Mouse (Mus musculus) brain, embryonic 14.5 days (tissue): ENCODE results near the gene Sync.

ENCODE experiments used
- CTCF ChIP-seq: fragments of 200-500 bp; IDR thresholded peaks from 2 replicates; pipeline ENCODE4 v1.5.1; 2012; ENCODE audit warnings: inconsistent platforms, mild to moderate bottlenecking, moderate library complexity, borderline replicate concordance; ENCODE audit not compliant: insufficient read depth, insufficient read length; ENCODE audit errors: extremely low read depth
- POLR2A ChIP-seq: fragments of 200-500 bp; IDR thresholded peaks from 2 replicates; pipeline ENCODE4 v1.6.1; 2012; ENCODE audit warnings: mild to moderate bottlenecking, inconsistent platforms, borderline replicate concordance; ENCODE audit not compliant: poor library complexity, insufficient read depth, insufficient read length, severe bottlenecking; ENCODE audit errors: extremely low read depth

DNA sequence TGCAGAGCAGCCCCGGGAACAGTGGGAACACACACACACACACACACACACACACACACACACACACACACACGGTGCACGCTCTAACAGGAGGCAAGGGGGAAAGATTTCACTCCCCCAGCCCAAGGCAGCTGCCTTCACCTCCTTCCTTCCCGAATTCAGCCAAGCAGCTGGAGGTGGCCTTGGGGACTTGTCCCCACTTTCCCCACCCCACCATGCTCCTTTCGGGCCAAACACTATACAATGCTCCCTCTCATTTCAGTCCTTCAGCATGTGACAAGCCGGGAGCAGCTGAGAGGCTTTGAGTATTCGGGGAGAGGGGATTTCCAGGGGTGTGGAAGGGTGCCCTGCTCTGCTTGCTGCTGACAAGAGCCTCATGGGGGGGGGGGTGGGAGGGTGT, 45.5 kb upstream of the Sync start:
- TF ChIP-seq CTCF (no peak), POLR2A (no peak)
